Mouse (Mus musculus) 3134 (cell line): ENCODE data around the gene Cd37.

Source experiments
- DNase-seq: peaks from one replicate; pipeline ENCODE4 v3.0.0-alpha.2; 2011; ENCODE audit warnings: low spot score; ENCODE audit not compliant: insufficient read length; ENCODE audit errors: extremely low read depth

Gene Cd37

GRCm38 (mm10) chr7:45204380-45205143 lies 34.4 kb downstream of the Cd37 start, which contains the start of gene Ccdc155:
Gene Ccdc155 (minus strand): TSS chr7:45204892.
- no peak for DNase-seq

- DNase-seq, result no peak
These were observed 36.3 kb downstream of the Cd37 start for GRCm38 (mm10) chr7:45202654-45203053.

- no peak for DNase-seq
These were observed 40.0 kb downstream of the Cd37 start for GRCm38 (mm10) chr7:45198961-45199360.

GRCm38 (mm10) chr7:45198435-45198834 lies 40.5 kb downstream of the Cd37 start:
- peak; percentile 38 for DNase-seq

- DNase-seq, result no peak
These were observed 41.9 kb downstream of the Cd37 start for GRCm38 (mm10) chr7:45196994-45197393.

- DNase-seq, result no peak
These were observed 42.8 kb downstream of the Cd37 start for GRCm38 (mm10) chr7:45196176-45196535.

GRCm38 (mm10) chr7:45195341-45196175 lies 43.4 kb downstream of the Cd37 start:
- DNase-seq, result no peak

- DNase-seq, result no peak
These were observed 44.8 kb downstream of the Cd37 start for GRCm38 (mm10) chr7:45193871-45194785.

GRCm38 (mm10) chr7:45193406-45193805 lies 45.5 kb downstream of the Cd37 start:
- no peak for DNase-seq

GRCm38 (mm10) chr7:45192585-45193310 lies 46.2 kb downstream of the Cd37 start:
- DNase-seq, result no peak

GRCm38 (mm10) chr7:45191803-45192363 lies 47.0 kb downstream of the Cd37 start:
- DNase-seq, result peak; percentile 41

GRCm38 (mm10) chr7:45191161-45191560 lies 47.8 kb downstream of the Cd37 start:
- DNase-seq, result no peak

GRCm38 (mm10) chr7:45190186-45190585 lies 48.7 kb downstream of the Cd37 start:
- no peak for DNase-seq

- DNase-seq, result no peak
These were observed 49.3 kb downstream of the Cd37 start for GRCm38 (mm10) chr7:45189600-45189999.

GRCm38 (mm10) chr7:45185921-45186320 lies 53.0 kb downstream of the Cd37 start:
- DNase-seq, result no peak

GRCm38 (mm10) chr7:45183672-45184071 lies 55.2 kb downstream of the Cd37 start:
- DNase-seq, result no peak
